Mouse (Mus musculus) left cerebral cortex, adult 11 months (tissue): Measurements from ENCODE around the gene Cuedc2.

Experiments used
- DNase-seq: peaks from one replicate; pipeline ENCODE4 v3.0.0; 2022; ENCODE audit warnings: low spot score

Gene Cuedc2

DNA sequence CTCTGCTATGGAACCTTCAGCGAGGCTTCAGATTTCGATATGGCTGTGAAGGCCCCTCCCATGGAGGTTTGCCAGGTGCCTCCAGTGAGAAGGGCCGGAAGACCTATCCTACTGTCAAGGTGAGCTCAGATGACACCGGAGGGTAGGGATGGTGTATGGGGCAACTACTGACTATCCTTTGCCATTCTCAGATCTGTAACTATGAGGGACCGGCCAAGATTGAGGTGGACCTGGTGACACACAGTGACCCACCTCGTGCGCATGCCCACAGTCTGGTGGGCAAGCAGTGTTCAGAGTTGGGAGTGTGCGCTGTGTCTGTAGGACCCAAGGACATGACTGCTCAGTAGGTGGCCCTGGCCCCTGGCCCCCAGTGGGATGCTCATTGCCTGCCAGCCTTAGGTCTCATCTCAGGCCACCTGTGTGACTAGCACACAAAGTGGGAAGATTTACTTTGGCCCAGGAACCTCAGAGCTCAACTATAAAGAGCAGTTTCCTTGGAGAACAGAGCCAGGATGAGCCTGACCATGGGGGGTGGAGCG, 31.7 kb downstream of the Cuedc2 start:
- no peak for DNase-seq

DNA sequence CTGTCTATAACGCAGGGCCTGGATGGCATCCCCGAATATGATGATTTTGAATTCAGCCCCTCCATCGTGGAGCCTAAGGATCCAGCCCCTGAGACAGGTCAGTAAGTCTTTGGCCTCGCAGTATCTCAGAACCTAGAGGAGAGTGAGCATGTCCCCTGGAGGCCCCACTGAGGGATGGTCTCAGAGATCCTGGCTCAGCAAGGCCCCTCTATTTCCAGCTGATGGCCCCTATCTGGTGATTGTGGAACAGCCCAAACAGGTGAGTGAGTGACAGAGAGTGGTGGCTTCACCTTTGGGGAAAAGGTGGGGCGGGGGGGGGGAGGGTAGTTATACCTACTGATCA, 32.3 kb downstream of the Cuedc2 start:
- no peak for DNase-seq

DNA sequence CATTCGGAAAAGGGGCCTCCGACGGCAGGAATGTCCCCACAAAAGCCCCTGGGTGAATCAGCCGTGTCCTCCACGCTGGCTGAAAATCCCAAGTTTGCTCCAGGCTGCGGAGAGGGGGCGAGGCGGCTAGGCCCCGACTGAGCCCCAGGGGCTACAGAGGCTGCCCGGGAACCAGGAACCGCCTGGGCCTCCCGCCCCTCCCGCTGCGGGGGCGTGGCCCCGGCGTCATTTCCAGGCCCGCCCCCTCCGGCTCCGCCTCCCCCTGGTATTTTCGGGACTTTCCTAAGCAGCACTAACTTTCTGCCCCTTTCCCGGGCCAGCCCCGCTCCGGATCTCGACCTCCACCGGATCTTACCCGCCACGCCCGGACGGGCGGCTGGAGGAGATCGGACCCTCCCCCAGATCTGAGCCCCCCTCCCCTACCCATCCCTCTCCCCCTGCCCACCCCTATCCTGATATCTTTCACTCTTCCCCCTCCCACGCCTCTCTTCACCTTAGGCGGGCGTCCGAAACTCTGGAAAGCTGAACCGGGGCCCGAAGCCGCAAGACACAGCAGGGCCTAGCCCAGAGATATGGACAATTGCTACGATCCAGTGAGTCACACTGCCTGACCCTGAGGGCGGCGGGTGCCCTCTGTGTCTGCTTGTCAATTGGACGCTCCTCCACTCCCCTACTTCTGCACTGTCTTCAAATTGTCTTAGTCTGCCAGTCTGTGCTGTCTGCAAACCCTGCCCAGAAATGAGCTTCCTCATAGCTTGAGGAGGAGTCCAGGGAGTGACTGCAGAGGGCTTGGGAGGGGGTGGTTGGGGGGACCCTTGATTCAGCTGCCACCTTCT, 32.9 kb downstream of the Cuedc2 start:
- no peak for DNase-seq

DNA sequence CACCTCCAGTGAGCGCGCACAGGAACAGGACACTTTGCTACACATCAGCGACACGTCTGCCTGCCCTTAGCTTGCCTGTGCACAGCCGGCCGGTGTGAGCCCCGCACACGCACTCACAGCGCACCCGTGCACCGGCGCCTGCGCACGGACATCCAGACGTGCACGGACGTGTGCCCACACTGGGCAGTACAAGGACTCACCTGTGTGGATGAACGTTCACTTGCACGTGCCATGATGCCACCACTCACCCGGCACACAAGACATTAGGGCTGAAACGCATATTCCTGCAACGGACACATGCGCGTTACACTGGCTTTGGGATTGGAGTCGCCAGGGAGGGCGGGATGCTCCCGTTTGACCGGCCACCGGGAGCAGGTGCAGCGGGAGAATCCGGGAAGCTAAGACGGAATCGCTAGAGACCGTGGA, 33.6 kb downstream of the Cuedc2 start:
- DNase-seq = no peak

DNA sequence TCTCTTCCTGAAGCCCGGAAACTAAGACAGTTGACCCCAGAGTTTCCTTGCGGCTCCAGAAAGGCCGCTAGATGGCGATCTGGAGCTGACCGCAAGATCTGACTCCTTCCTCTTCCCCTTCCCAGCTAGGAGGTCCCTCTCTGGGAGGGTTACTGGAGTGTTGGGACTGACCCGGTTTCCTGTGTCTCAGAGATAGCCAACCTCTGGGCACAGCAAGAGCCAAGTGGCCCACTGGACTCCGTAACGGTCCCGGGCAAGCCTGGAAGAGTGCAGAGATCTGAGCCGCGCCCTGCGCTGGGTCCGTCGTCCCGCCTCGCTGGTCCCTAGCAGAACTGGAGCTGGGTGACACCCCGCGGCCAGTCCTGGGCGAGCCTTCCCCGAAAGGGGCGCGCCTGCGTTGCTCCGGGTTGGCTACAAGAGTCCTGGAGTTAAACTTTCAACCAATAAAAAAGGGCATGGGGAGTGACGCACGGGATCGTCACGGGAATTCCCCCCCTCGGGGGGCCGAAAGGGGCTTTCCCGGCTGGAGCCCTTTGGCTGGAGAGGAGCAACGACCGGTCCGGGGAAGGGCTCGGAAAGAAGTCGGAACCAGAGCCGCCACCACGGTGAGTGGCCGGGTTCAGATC, 34.2 kb downstream of the Cuedc2 start, which contains the start of gene Nfkb2:
Nfkb2 (plus strand) TSS at position 105 of the 626 bp plus-strand sequence.
- DNase-seq = no peak

DNA sequence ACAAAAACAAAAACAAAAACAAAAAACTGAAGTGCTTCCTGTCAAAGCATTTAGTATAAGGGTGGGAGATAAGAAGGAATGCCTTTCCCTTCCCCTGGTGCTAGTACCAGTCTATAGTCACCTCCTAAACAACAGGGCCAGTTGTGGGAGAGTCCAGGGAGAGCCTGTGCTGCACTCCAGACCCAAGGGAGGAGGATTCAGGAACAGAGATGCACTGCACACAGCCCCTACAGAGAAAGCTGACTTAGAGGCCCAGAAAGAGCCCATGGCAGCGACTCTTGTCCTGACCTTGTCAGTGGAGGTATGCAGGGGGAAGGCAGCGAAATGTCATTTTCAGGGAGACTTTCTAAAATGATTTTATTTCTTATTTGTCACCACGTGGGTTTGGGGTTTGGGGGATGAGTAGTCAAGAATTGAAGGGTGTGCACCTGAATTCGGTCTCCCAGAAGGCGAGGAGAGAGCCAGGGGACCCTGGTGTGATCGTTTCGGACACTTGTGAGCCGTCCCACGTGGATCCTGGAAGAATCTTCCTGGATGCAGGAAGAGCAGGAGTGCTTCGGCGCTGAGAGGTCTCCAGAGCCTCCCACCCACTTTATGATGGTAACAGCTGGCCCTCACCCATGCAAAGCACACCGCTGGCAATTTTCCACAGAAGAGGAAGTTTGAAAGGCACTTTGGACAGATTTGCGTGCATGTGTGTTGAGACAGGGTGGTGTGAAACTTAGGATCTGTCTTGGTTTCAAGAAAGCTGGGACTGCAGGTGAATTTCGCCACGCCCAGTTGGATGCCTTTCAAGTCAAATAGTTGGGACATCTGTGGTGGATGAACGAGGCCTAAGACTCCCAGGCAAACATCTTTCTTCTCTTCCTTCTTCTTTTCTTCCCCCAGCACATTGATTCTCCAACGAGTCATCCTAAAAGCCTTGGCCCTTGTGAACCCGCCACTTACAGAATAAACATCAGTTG, 35.0 kb downstream of the Cuedc2 start:
- no peak for DNase-seq

DNA sequence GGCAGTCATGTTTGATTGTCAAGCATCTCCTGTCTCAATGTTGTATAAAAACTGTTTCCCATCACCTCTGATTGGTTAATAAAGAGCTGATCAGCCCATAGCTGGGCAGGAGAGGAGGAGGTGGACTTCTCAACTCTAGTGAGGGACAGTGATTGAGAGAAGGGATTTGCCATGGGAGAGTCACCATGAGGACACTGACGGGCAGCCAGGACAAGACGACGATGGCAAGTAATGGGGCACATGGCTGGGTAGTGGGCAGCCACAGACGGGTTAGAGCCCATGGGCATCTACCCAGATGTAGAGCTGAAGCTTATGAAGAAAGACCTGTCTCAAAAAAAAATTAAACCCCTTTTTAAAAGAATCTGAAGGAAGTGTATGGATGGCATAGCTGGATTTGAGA, 36.0 kb downstream of the Cuedc2 start:
- no peak for DNase-seq

DNA sequence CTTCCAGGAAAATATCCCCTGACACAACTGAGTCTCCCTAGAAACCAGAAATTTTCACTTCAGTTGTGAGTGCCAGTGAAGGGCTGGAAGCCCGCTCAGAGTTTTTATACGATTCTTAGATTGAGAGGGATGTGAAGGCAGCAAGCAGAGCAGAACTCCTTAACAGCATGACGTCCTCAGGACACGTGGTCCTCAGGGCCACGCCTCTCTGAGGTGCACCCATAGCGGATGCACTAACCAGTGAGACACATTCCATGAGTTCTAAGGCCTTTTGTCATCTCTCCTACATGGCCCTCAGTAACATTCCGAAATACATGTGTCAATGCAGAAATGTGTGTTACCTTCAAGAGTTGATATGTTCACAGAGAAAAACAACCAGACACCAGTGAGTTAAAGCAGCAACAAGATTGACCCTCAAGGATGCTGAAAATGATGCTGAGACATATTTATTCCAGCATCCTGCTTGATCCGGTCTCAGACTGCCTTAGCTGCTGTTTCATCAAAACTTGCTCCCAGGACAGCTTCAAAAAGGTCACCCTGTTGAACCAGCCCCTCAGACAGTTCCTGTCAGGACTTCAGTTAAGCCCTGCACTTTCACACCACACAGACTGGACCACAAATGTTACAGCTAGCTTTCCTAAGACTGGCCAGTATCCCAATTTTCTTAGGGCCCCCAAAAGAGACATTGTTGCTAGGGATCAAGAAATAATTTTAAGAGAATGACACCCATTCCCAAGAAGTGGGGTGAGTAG, 38.0 kb downstream of the Cuedc2 start:
- no peak for DNase-seq

DNA sequence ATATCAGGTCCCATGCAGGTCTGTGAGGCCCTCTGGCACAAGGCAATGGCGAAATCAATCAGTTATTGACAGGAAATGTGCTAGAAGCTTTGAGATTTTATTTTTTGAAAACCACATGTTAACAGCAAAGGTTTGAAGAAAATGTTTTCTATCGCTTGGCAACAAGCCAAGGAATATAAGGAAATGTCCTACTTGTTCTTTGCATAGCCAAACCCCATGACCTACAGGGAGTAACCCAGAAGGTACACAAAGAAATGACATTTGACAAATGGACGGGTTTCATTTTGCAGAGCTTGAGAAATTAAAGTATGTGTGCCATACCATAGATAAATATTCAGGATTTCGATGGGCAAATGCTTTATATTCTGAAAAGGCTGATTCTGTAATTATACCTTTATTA, 41.6 kb downstream of the Cuedc2 start:
- DNase-seq = no peak

DNA sequence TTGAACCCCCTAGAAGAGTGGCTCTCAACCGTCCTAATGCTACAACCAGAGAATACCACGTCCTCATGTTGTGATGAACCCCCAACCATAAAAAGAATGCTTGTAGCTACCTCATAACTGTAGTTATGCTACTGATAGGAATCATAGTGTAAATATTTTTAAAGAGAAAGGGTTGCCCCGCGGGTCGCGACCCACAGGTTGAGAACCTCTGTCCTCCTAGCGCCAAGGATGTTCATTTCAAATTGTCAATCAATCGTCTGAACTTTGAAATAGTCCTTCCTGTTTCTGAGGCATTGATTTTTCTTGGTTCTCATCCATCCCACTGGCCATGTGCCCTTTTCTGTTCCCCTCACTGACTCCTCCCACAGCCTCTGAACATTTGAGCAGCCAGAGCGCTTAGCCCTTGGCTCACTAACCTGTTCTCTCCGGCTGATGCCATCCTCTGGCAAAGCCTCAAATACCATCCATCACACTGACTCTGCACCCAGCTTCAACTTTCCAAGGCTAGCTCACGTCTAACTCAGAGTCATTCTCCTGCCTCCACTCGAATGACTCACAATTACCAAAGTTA, 47.9 kb downstream of the Cuedc2 start:
- no peak for DNase-seq

DNA sequence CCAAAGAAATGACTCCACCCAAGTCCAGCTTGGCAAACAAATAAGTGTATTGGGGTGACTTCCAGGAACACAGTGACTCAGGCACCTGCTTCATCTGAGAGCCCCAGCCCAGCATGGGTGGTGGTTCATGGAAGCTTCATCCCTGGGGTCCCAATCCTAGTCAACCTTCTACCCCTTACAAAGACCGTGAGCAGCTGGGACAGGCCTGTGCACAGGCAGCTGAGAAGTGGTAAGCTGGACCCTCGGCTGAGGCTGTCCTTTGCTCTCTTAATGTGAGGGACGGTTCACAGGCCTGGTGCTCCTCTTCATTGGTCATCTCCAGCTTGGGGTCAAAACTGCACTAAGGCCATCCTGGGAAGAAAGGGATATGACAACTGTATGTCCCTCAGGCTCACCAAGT, 50.9 kb downstream of the Cuedc2 start:
- DNase-seq = no peak

DNA sequence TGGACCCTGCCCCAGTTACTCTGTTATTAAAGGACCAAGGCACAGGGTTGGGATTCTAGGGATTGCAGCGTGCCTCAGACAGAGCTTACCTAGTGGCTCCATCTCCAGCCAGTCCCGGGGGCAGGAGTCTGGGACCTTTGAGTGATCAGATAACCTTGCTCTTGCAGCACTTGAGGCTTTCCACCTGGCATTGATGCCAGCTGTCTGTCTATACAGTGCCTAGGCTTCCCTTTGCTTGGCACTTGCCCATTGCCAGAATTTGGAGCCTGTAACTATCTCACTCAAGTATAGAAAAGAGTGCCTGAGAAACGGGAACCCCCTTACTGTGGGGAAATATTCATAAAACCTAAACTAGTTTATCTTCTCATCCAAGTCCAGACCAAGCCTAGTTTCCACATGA, 51.6 kb downstream of the Cuedc2 start:
- DNase-seq = no peak

DNA sequence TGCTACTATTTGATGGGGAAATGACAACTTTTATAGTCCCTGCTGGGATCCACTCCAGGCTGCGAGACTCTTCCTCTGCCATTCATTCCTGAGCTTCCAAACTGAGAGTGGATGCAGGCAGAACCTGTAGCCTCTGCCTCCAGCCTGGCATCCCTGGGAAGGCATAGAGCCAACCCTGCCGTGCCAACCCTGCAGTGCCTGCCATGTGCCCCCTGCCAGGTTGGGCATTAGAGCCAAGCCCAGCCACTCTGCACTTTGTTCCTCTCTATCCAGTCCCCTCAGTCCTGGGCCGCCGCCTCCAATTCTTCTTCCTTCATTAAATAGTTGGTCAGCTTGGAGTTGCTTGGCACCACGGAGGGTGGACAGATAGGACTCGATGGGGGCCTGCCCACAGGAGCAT, 52.5 kb downstream of the Cuedc2 start:
- no peak for DNase-seq

DNA sequence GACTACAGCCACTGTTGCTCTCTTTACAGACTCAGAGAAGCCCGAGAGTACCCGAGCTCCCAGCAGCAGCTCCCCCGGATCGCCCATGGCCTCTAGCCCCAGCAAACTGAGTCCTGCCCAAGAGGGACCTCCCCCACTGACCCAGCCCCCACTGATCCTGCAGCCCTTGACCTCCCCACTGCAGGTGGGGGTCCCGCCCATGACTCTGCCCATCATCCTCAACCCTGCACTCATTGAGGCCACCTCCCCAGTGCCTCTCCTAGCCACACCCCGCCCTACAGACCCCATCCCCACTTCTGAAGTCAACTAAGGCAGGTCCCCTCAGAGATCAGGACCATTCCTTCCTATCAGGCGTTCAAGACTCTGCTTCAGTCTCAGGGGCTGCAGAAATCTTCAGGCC, 52.9 kb downstream of the Cuedc2 start:
- no peak for DNase-seq

DNA sequence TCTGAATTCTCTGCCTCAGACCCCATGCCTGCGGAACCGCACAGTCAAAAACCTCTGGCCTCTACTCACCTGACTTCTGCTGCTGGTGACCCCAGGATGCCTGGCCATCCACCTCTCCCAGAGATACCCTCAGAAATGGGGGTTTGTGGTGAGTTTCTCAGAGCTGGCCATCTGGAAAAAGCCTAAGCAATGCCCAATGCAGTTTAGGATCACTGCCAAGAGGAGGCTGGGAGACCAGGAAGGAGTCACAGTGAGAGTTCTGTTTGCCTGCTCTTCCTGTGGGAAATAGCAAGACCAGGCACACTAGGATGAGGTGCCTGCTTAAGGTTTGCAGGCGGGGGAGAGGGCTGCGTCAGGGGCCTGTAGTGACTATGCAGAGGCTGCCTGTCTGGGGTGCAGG, 53.8 kb downstream of the Cuedc2 start:
- DNase-seq = no peak

DNA sequence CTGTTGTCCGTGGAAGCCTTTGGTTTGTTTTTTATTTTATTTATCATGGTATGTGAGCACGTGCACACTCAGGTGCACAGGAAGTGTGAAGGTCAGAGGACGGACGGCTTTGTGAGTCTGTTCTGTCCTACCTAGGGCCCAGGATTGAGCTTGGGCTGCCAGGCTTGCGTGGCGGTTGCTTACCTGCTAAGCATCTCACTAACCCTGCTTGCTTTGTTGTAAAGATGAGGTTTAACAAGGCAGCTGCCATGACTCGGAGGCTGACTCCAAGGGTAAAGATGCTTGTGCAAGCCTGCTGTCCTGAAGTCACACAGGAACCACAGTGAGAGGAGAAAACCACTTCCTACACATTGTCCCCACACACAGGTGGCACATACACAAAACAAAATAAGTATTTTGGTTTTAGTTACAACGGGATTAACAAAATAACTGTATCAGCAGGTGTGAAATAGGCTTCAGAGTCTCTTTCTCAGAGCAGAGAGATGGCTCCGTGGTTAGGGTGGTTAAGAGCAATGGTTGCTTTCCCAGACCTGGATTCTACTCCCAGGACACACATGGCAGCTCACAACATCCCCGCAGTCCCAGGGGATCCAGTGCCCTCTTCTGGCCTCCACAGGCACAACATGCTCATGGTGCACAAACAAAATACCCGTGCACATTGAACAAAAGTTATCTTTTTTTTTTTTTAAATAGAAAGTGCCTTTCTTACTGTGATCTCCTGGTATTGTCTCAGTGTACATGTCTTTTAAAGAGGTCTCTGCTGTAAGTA, 56.2 kb downstream of the Cuedc2 start:
- no peak for DNase-seq
